Mouse (Mus musculus) ES-E14 (cell line): ENCODE data around the gene Yipf6.

ENCODE experiments used
- CHD2 ChIP-seq: IDR thresholded peaks from 2 replicates; pipeline ENCODE4 v1.6.1; 2014; ENCODE audit warnings: mild to moderate bottlenecking, low read depth, low read length, inconsistent platforms
- HCFC1 ChIP-seq: IDR thresholded peaks from 2 replicates; pipeline ENCODE4 v1.6.1; 2012; ENCODE audit warnings: low read length, inconsistent platforms, borderline replicate concordance; ENCODE audit not compliant: insufficient read depth
- MAFK ChIP-seq: IDR thresholded peaks from 2 replicates; pipeline ENCODE4 v1.6.1; 2014; ENCODE audit warnings: mild to moderate bottlenecking, low read depth, low read length, inconsistent platforms; ENCODE audit not compliant: insufficient read depth
- ZC3H11A ChIP-seq: IDR thresholded peaks from 2 replicates; pipeline ENCODE4 v1.6.1; 2012; ENCODE audit warnings: low read depth, mild to moderate bottlenecking, inconsistent platforms, low read length, borderline replicate concordance

DNA sequence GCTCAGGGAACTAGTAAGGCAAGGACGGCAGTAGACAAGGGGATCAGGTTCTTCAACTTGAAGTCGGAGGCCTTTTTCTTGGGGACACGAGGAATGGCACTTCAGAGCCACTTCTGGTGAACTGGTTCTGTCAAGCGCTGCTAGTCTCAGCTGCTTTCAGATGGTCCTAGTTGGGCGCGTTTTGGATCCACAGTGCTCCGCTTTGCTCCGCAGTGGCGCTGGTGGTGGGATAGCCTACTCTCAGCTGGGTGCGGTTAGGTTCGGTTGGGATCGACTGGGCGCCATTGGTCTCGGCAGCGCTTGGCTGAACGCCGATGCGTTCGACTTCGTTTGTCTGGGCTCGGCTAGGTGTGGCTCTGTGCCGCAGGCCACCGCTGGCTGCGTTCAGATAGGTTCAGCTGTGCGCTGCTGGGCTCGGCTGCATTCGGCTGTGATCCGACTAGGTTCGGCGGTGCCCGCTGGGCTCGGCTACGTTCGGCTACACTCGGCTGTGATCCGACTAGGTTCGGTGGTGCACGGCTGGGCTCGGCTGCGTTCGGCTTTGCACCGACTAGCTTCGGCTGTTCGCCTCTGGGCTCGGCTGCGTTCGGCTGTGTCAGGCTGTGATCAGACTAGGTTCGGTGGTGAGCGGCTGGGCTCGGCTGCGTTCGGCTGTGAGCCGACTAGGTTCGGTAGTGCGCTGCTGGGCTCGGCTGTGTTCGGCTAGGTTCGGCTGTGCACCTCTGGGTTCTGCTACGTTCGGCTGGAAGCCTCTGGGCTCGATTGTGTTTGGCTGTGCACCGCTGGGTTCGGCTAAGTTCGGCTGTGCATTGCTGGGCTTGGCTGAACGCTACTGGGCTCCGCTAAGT is 815 bp downstream of the Yipf6 start:
- no peak for TF ChIP-seq HCFC1
- TF ChIP-seq CHD2: no peak
- TF ChIP-seq MAFK: no peak
- no peak; the same call in none of the 2 replicates for TF ChIP-seq ZC3H11A
